Mouse (Mus musculus) spleen, adult 2 months (tissue): ENCODE results near the gene Tnp1. TPM values are rescaled to one million over a fixed set of nuclear protein-coding genes. Genes with fewer than 3 reads are reported as not detected.

Source experiments
- DNase-seq, 2 experiments: peaks; one replicate each; pipeline versions ENCODE4 v3.0.0 to v3.0.0-alpha.2; 2012 to 2021; ENCODE audit warnings: low spot score in 2 of 2, low read depth in 1 of 2
- H3K27ac ChIP-seq: fragments of 200-500 bp; 2 replicates; pipeline ENCODE4 v1.5.1; 2012; ENCODE audit warnings: low read length, inconsistent platforms; ENCODE audit not compliant: insufficient read depth
- H3K27me3 ChIP-seq: fragments of 200-500 bp; 2 replicates; pipeline ENCODE4 v1.6.1; 2012; ENCODE audit warnings: mild to moderate bottlenecking, moderate library complexity, low read length, inconsistent platforms; ENCODE audit not compliant: control insufficient read depth, insufficient read depth
- H3K36me3 ChIP-seq: fragments of 200-500 bp; 2 replicates; pipeline ENCODE4 v1.6.1; 2012; ENCODE audit warnings: mild to moderate bottlenecking, low read length, inconsistent platforms; ENCODE audit not compliant: control insufficient read depth, insufficient read depth
- H3K4me1 ChIP-seq: fragments of 200-500 bp; 2 replicates; pipeline ENCODE4 v1.6.1; 2011; ENCODE audit warnings: inconsistent platforms; ENCODE audit not compliant: control insufficient read depth, insufficient read depth, insufficient read length
- H3K4me3 ChIP-seq: fragments of 200-500 bp; 2 replicates; pipeline ENCODE4 v1.5.1; 2011; ENCODE audit warnings: mild to moderate bottlenecking, inconsistent platforms; ENCODE audit not compliant: insufficient read depth, insufficient read length; ENCODE audit errors: extremely low read depth
- CTCF ChIP-seq: fragments of 200-500 bp; IDR thresholded peaks from 2 replicates; pipeline ENCODE4 v1.5.1; 2011; ENCODE audit warnings: mild to moderate bottlenecking, inconsistent platforms; ENCODE audit not compliant: insufficient read depth, insufficient read length, insufficient replicate concordance; ENCODE audit errors: extremely low read depth
- POLR2A ChIP-seq: fragments of 200-500 bp; IDR thresholded peaks from 2 replicates; pipeline ENCODE4 v1.6.1; 2011; ENCODE audit warnings: low read depth, low read length, inconsistent platforms
- WGBS: fragments of 180-500 bp; shearing (Covaris S2); methylation state at CpG from one replicate; pipeline ENCODE4 v1.1.7; 2018; 5-methylcytosine and 5-hydroxymethylcytosine counted together
- polyA plus RNA-seq: library from polyadenylated mRNA; depleted of rRNA; stranded (reverse); fragments of >200 nt; gene quantifications from 2 replicates; pipeline ENCODE4 v1.2.3, GENCODE M21; 2012

Tnp1 gene
- polyA plus RNA-seq, 1 experiment = not detected

- no peaks in the 10 kb centered on the region for H3K4me1 ChIP-seq
- H3K36me3 ChIP-seq = no peaks in the 10 kb centered on the region
- 78% methylated on average over 3 of the region's 3 CpGs for WGBS
- no peak overlapping the region for H3K27ac ChIP-seq
- no peak for DNase-seq
- H3K27me3 ChIP-seq = no peaks in the 10 kb centered on the region
- no peak for TF ChIP-seq POLR2A
- no peak for TF ChIP-seq CTCF
- no peak overlapping the region for H3K4me3 ChIP-seq
These were observed 20.8 kb upstream of the Tnp1 start for GRCm38 (mm10) chr1:73036536-73036935.

GRCm38 (mm10) chr1:73035726-73036125 lies 20.0 kb upstream of the Tnp1 start:
- no peak for TF ChIP-seq POLR2A
- TF ChIP-seq CTCF = no peak
- no peak for DNase-seq
- H3K4me1 ChIP-seq = no peaks in the 10 kb centered on the region
- H3K36me3 ChIP-seq = no peaks in the 10 kb centered on the region
- H3K27ac ChIP-seq = no peak overlapping the region
- no peak overlapping the region for H3K4me3 ChIP-seq
- 84% methylated on average over 3 of the region's 3 CpGs for WGBS
- no peaks in the 10 kb centered on the region for H3K27me3 ChIP-seq

GRCm38 (mm10) chr1:73032491-73032890 lies 16.8 kb upstream of the Tnp1 start:
- Histone ChIP-seq H3K27me3 (no peaks in the 10 kb centered on the region), H3K27ac (no peak overlapping the region), H3K4me1 (no peaks in the 10 kb centered on the region), H3K36me3 (no peaks in the 10 kb centered on the region), H3K4me3 (no peak overlapping the region)
- 81% methylated on average over 5 of the region's 5 CpGs for WGBS
- no peak for DNase-seq
- TF ChIP-seq CTCF = no peak
- no peak for TF ChIP-seq POLR2A

- H3K36me3 ChIP-seq = no peaks in the 10 kb centered on the region
- no peaks in the 10 kb centered on the region for H3K27me3 ChIP-seq
- H3K4me1 ChIP-seq = no peaks in the 10 kb centered on the region
- no peak for DNase-seq
- WGBS = 81% methylated on average over 6 of the region's 6 CpGs
- H3K27ac ChIP-seq = no peak overlapping the region
- H3K4me3 ChIP-seq = no peak overlapping the region
- TF ChIP-seq CTCF (no peak), POLR2A (no peak)
These were observed 13.0 kb upstream of the Tnp1 start for GRCm38 (mm10) chr1:73028741-73029140.

- no peak overlapping the region for H3K27ac ChIP-seq
- no peak overlapping the region for H3K4me3 ChIP-seq
- DNase-seq = no peak
- TF ChIP-seq CTCF (no peak), POLR2A (no peak)
- H3K36me3 ChIP-seq = no peaks in the 10 kb centered on the region
- no peaks in the 10 kb centered on the region for H3K4me1 ChIP-seq
- WGBS = 67% methylated on average over 4 of the region's 4 CpGs
- H3K27me3 ChIP-seq = no peaks in the 10 kb centered on the region
These were observed 11.7 kb upstream of the Tnp1 start for GRCm38 (mm10) chr1:73027381-73027780.

- H3K27me3 ChIP-seq = no peaks in the 10 kb centered on the region
- H3K36me3 ChIP-seq = no peaks in the 10 kb centered on the region
- DNase-seq = no peak
- no peak overlapping the region for H3K27ac ChIP-seq
- 92% methylated on average over 5 of the region's 5 CpGs for WGBS
- TF ChIP-seq CTCF (no peak), POLR2A (no peak)
- no peaks in the 10 kb centered on the region for H3K4me1 ChIP-seq
- no peak overlapping the region for H3K4me3 ChIP-seq
These were observed 11.1 kb upstream of the Tnp1 start for GRCm38 (mm10) chr1:73026786-73027299.

GRCm38 (mm10) chr1:73026157-73026556 lies 10.4 kb upstream of the Tnp1 start:
- Histone ChIP-seq H3K27ac (no peak overlapping the region), H3K36me3 (no peaks in the 10 kb centered on the region), H3K4me3 (no peak overlapping the region), H3K27me3 (no peaks in the 10 kb centered on the region), H3K4me1 (no peaks in the 10 kb centered on the region)
- TF ChIP-seq POLR2A (no peak), CTCF (no peak)
- WGBS = 88% methylated on average over 3 of the region's 3 CpGs
- DNase-seq = no peak

- DNase-seq = no peak
- Histone ChIP-seq H3K4me3 (no peak overlapping the region), H3K27ac (no peak overlapping the region), H3K36me3 (no peaks in the 10 kb centered on the region), H3K27me3 (no peaks in the 10 kb centered on the region), H3K4me1 (no peaks in the 10 kb centered on the region)
- 84% methylated on average over 1 of the region's 1 CpGs for WGBS
- TF ChIP-seq POLR2A (no peak), CTCF (no peak)
These were observed 8.9 kb downstream of the Tnp1 start for GRCm38 (mm10) chr1:73006847-73007246.
